Mouse (Mus musculus) C2C12 (cell line): ENCODE data around the gene Vmn1r85.

Source experiments
- CEBPB ChIP-seq: IDR thresholded peaks from one replicate; pipeline ENCODE4 v1.6.1; 2011; ENCODE audit warnings: low read depth, mild to moderate bottlenecking, control low read depth, moderate library complexity
- CTCF ChIP-seq: IDR thresholded peaks from one replicate; pipeline ENCODE4 v1.5.1; 2011; ENCODE audit not compliant: control insufficient read depth, insufficient read depth, insufficient read length
- FOSL1 ChIP-seq: IDR thresholded peaks from one replicate; pipeline ENCODE4 v1.8.0; 2011; ENCODE audit warnings: mild to moderate bottlenecking, low read length; ENCODE audit not compliant: poor library complexity, insufficient read depth, severe bottlenecking
- MAX ChIP-seq: IDR thresholded peaks from one replicate; pipeline ENCODE4 v1.6.1; 2011; ENCODE audit warnings: mild to moderate bottlenecking, control low read depth
- MYOD1 ChIP-seq: IDR thresholded peaks from one replicate; pipeline ENCODE4 v1.6.1; 2011; ENCODE audit warnings: low read depth; ENCODE audit not compliant: control insufficient read depth, insufficient read length
- USF1 ChIP-seq: IDR thresholded peaks from one replicate; pipeline ENCODE4 v1.6.1; 2011; ENCODE audit warnings: low read depth, mild to moderate bottlenecking, control low read depth, moderate library complexity

- TF ChIP-seq CTCF = no peak
- no peak for TF ChIP-seq USF1
- TF ChIP-seq FOSL1 = no peak
- TF ChIP-seq MAX = no peak
- TF ChIP-seq CEBPB = no peak
- no peak for TF ChIP-seq MYOD1
These were observed 42.4 kb upstream of the Vmn1r85 start for GRCm38 (mm10) chr7:13137340-13137739.
